Mouse (Mus musculus) skeletal muscle tissue, adult 2 months (tissue): ENCODE data around the gene Chst10.

Experiments used
- DNase-seq: peaks from one replicate; pipeline ENCODE4 v3.0.0-alpha.2; 2012; ENCODE audit warnings: low read depth, low spot score

Chst10 gene

DNA sequence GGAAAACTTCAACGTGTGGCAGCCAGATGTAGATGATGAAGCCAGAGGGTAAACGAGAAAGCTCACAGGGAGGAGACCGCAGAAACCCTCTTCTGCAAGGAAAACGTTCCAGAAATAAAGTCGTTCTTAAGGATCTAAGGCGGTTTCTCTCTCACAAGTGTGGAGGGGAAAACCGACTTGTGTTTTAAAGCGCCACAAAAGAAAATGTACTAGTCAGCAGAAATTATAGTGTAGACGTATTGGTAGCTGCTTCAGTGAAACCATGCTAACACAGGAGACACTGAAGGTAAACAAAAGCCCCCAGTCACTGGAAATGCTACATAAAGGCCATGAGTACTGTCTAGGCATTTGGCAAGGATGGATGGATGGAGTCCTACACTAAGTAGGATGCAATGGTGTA is 80.7 kb downstream of the Chst10 start:
- DNase-seq = no peak

DNA sequence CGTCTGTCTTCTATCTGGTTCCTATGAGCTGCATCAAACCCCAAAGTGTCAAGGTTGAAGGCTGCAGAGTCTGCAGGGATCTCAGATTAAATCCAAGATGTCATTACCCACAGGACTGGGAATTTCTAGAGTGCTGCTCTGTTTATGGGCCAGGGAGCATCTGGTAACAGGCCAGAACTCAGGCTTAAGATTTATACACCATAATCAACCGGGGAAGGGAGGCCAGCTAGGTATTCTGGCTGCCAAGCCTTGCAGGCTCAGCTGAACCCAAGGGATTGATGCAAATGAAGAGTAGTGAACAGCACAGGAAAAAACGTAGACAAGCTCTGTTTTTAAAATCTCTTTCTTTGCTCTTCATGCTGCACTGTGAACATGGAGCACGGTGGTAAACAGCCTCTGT is 81.7 kb downstream of the Chst10 start:
- DNase-seq = no peak
